Mouse (Mus musculus) kidney, adult 2 months (tissue): Measurements from ENCODE around the gene Prdm16.

Source experiments
- CTCF ChIP-seq: fragments of 200-500 bp; conservative IDR thresholded peaks from 2 replicates; pipeline ENCODE4 v1.5.1; 2011; ENCODE audit warnings: low read depth, mild to moderate bottlenecking, control low read depth, low read length, moderate library complexity, mixed read lengths; ENCODE audit not compliant: insufficient read depth, insufficient read length
- POLR2A ChIP-seq: fragments of 200-500 bp; IDR thresholded peaks from one replicate; pipeline ENCODE4 v1.6.1; 2011; ENCODE audit warnings: low read depth, low read length, control low read depth

DNA sequence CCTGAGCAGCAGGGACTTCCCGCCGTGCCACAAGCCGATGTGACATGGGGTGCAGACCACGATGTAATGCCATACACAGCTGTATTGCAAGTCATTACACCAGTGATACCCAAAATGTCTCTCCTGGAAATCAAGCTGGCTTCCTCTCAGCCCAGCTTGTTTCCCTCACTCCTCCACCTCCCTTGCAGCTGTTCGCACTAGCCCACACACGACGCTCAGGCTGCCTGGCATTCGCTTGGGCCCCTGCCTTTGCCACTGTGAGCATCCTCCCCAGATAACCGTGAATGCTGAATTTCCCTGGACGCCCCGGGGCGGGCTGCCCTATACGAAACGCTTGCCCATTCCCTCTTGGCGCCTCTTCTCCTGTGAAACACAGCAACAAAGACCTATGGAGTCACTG lies 198.1 kb downstream of the Prdm16 start:
- no peak for TF ChIP-seq CTCF
- TF ChIP-seq POLR2A: no peak
